Mouse (Mus musculus) liver, embryonic 14.5 days (tissue): ENCODE data around the gene Olfr460.

Experiments used
- CTCF ChIP-seq: IDR thresholded peaks from 2 replicates; pipeline ENCODE4 v1.5.1; 2016; ENCODE audit warnings: antibody characterized with exemption, low read depth, control low read depth
- EP300 ChIP-seq: IDR thresholded peaks from 2 replicates; pipeline ENCODE4 v1.6.1; 2016; ENCODE audit warnings: antibody characterized with exemption, low read depth

- no peak for TF ChIP-seq CTCF
- no peak for TF ChIP-seq EP300
Measured at GRCm38 (mm10) chr6:40544690-40545089, 24.6 kb upstream of the Olfr460 start.
